Mouse (Mus musculus): ENCODE measurements around the gene Ifrd1. TPM values are rescaled to one million over a fixed set of nuclear protein-coding genes. Genes with fewer than 3 reads are reported as not detected.
"Not testable (repeated sequence)": the region's sequence is repeated elsewhere in the genome, so short reads cannot be mapped to it uniquely, and the experiment has no call there.

Gene Ifrd1
- total RNA-seq, 2 experiments from 2014 or later: 105 to 108 TPM

GRCm38 (mm10) chr12:40200484-40201235 lies 47.6 kb downstream of the Ifrd1 start:
- no peak for DNase-seq (ENCODE audit: low spot score in 2 of 2)

- peak; percentile 74 to 77 for DNase-seq (ENCODE audit: low spot score in 2 of 2)
Observed at GRCm38 (mm10) chr12:40199795-40200402, 48.4 kb downstream of the Ifrd1 start.

GRCm38 (mm10) chr12:40199302-40199701 lies 49.0 kb downstream of the Ifrd1 start, which contains the start of gene Lsmem1:
Lsmem1 (minus strand) TSS chr12:40199490.
- peak in 1 of 2 experiments; percentile 20 for DNase-seq (ENCODE audit: low spot score in 2 of 2)

- DNase-seq (ENCODE audit: low spot score in 2 of 2): no peak
Observed at GRCm38 (mm10) chr12:40198427-40198826, 49.9 kb downstream of the Ifrd1 start.

GRCm38 (mm10) chr12:40198019-40198418 lies 50.3 kb downstream of the Ifrd1 start:
- no peak for DNase-seq (ENCODE audit: low spot score in 2 of 2)

GRCm38 (mm10) chr12:40197511-40197910 lies 50.8 kb downstream of the Ifrd1 start:
- DNase-seq (ENCODE audit: low spot score in 2 of 2): no peak

- no peak for DNase-seq (ENCODE audit: low spot score in 2 of 2)
Observed at GRCm38 (mm10) chr12:40185474-40185873, 62.8 kb downstream of the Ifrd1 start.

- DNase-seq (ENCODE audit: low spot score in 2 of 2): peak; percentile 29 to 36
Observed at GRCm38 (mm10) chr12:40177089-40177488, 71.2 kb downstream of the Ifrd1 start.

- no peak for DNase-seq (ENCODE audit: low spot score in 2 of 2)
Observed at GRCm38 (mm10) chr12:40176158-40176557, 72.1 kb downstream of the Ifrd1 start.

GRCm38 (mm10) chr12:40175171-40175570 lies 73.1 kb downstream of the Ifrd1 start:
- not testable (repeated sequence) for DNase-seq (ENCODE audit: low spot score in 2 of 2)

GRCm38 (mm10) chr12:40171637-40172036 lies 76.7 kb downstream of the Ifrd1 start:
- no peak for DNase-seq (ENCODE audit: low spot score in 2 of 2)

GRCm38 (mm10) chr12:40169675-40170074 lies 78.6 kb downstream of the Ifrd1 start:
- no peak for DNase-seq (ENCODE audit: low spot score in 2 of 2)

- DNase-seq (ENCODE audit: low spot score in 2 of 2): peak in 1 of 2 experiments; percentile 6
Observed at GRCm38 (mm10) chr12:40164621-40165020, 83.7 kb downstream of the Ifrd1 start.

- DNase-seq (ENCODE audit: low spot score in 2 of 2): no peak
Observed at GRCm38 (mm10) chr12:40160777-40161176, 87.5 kb downstream of the Ifrd1 start.

GRCm38 (mm10) chr12:40154188-40154587 lies 94.1 kb downstream of the Ifrd1 start:
- no peak for DNase-seq (ENCODE audit: low spot score in 2 of 2)

- no peak for DNase-seq (ENCODE audit: low spot score in 2 of 2)
Observed at GRCm38 (mm10) chr12:40152353-40153069, 95.8 kb downstream of the Ifrd1 start.

Small RNA genes within 50 kb of the gene (microRNA-seq; reads per million reads assigned to microRNA genes)
- 0 to 0.85 reads per million in 2 experiments for gene Mir1938

Other genes with a start within 250 kb of the Ifrd1 start
- 10 to 100 TPM; 36.7 to 42.7 TPM for gene Arl4a, start 210.5 kb downstream of the Ifrd1 start, total RNA-seq (2021)
- under 1 TPM in 1 of 2 experiments, not detected in 1; 0.14 TPM for gene Scin, start 114.3 kb downstream of the Ifrd1 start, total RNA-seq (2021)
- gene Lsmem1, start 49.0 kb downstream of the Ifrd1 start, total RNA-seq (2021): 1 to 10 TPM; 1.8 to 2.6 TPM
- 10 to 100 TPM; 19.2 to 19.7 TPM for gene Zfp277, start 197.4 kb upstream of the Ifrd1 start, total RNA-seq (2021)
- 10 to 100 TPM; 83.8 to 86.5 TPM for gene Dock4, start 197.4 kb upstream of the Ifrd1 start, total RNA-seq (2021)